Mouse (Mus musculus) bone marrow macrophage, adult 2 months (primary cell): ENCODE data around the gene Slco6d1. TPM values are rescaled to one million over a fixed set of nuclear protein-coding genes. Genes with fewer than 3 reads are reported as not detected.

Experiments
- H3K27ac ChIP-seq: 2 replicates; pipeline ENCODE4 v1.5.1; 2012; ENCODE audit warnings: low read depth, low read length; ENCODE audit not compliant: insufficient read depth
- H3K4me1 ChIP-seq: 2 replicates; pipeline ENCODE4 v1.6.1; 2012; ENCODE audit warnings: low read length; ENCODE audit not compliant: control insufficient read depth, insufficient read depth
- H3K4me3 ChIP-seq: 2 replicates; pipeline ENCODE4 v1.5.1; 2012; ENCODE audit warnings: mild to moderate bottlenecking, low read length, moderate library complexity; ENCODE audit not compliant: insufficient read depth
- CTCF ChIP-seq: IDR thresholded peaks from 2 replicates; pipeline ENCODE4 v1.5.1; 2012; ENCODE audit warnings: low read depth, mild to moderate bottlenecking, low read length, moderate library complexity
- POLR2A ChIP-seq: IDR thresholded peaks from 2 replicates; pipeline ENCODE4 v1.6.1; 2012; ENCODE audit warnings: mild to moderate bottlenecking, low read depth, low read length, borderline replicate concordance
- polyA plus RNA-seq: library from polyadenylated mRNA; stranded (reverse); fragments of >200 nt; gene quantifications from 2 replicates; pipeline ENCODE4 v1.2.4, GENCODE M21; 2012; ENCODE audit not compliant: missing spikeins, insufficient read depth, insufficient read length

Slco6d1 gene
- polyA plus RNA-seq, 1 experiment, result not detected

GRCm38 (mm10) chr1:98565701-98566100, 144.8 kb downstream of the Slco6d1 start:
- Histone ChIP-seq H3K4me3 (no peak overlapping the region), H3K4me1 (no peaks in the 10 kb centered on the region; the same call in 1 of the 2 replicates), H3K27ac (no peak overlapping the region)
- no peak for TF ChIP-seq POLR2A
- no peak for TF ChIP-seq CTCF
